Comparison of ENCODE assay signal across 24 mouse cellular contexts in genomic region chr1:59580880-59581279, GRCm38 (mm10).
DNase-seq lines count a peak whose midpoint lies in the region; ATAC-seq and TF ChIP-seq lines count a peak whose summit lies in the region.
"Had no signal": no experiment of that assay in that cellular context is flagged by ENCODE, and none has a peak within 500 bp of the region (broad histone marks: within the 10 kb centered on the region; RNA-seq: fewer than 3 reads in every experiment).

No protein-coding gene starts in this region.

- no peak for ATAC-seq in liver, embryonic 11.5 days (replicated peaks; ENCODE audit: low FRiP score)
- ATAC-seq in liver, postnatal 0 days = no peak
- no peak for ATAC-seq in intestine, embryonic 16.5 days
- no peak for ATAC-seq in activated CD4-positive, CD25-positive, alpha-beta regulatory T cell, adult 4 months
- ATAC-seq: forebrain, embryonic 16.5 days; midbrain, embryonic 15.5 days had no signal

- H3K4me1 ChIP-seq in heart, embryonic 10.5 days = peaks cover 28% of the 10 kb centered on the region
- peaks cover 10% of the 10 kb centered on the region; the same call in 1 of the 2 replicates for H3K4me1 ChIP-seq in liver, embryonic 11.5 days (replicated peaks; ENCODE audit: control insufficient read depth, insufficient read depth, low read length)
- H3K4me1 ChIP-seq in liver, postnatal 0 days (ENCODE audit: insufficient read depth) = no peaks in the 10 kb centered on the region
- H3K4me1 ChIP-seq in CH12.LX (ENCODE audit: control insufficient read depth in 1 of 2, insufficient read depth in 2 of 2) = peaks cover 7 to 34% of the 10 kb centered on the region in 2 experiments
- peaks cover 23% of the 10 kb centered on the region for H3K4me1 ChIP-seq in intestine, embryonic 16.5 days (ENCODE audit: control insufficient read depth, insufficient read depth, low read length)
- H3K4me1 ChIP-seq: megakaryocyte, embryonic 14.5 days had no signal

- no peak overlapping the region for H3K4me2 ChIP-seq in liver, embryonic 11.5 days
- H3K4me2 ChIP-seq in liver, postnatal 0 days (ENCODE audit: low read depth, low read length) = no peak overlapping the region
- no peak overlapping the region for H3K4me2 ChIP-seq in CH12.LX (ENCODE audit: insufficient read depth, low read depth, poor library complexity, severe bottlenecking)
- H3K4me2 ChIP-seq in intestine, embryonic 16.5 days (ENCODE audit: low read depth, low read length) = no peak overlapping the region
- H3K4me2 ChIP-seq: embryonic facial prominence, embryonic 12.5 days; hindbrain, embryonic 15.5 days; midbrain, embryonic 15.5 days; neural tube, embryonic 15.5 days had no signal

- peak overlapping the region; percentile 52; the same call in 1 of the 2 replicates for H3K27ac ChIP-seq in heart, embryonic 10.5 days
- peak overlapping the region; percentile 30; the same call in 1 of the 2 replicates for H3K27ac ChIP-seq in liver, embryonic 11.5 days (ENCODE audit: low read depth, low read length)
- no peak overlapping the region for H3K27ac ChIP-seq in liver, postnatal 0 days (ENCODE audit: low read depth)
- H3K27ac ChIP-seq in CH12.LX (ENCODE audit: insufficient read depth, low read depth) = no peak overlapping the region
- H3K27ac ChIP-seq in intestine, embryonic 16.5 days (ENCODE audit: low read length) = 0 out of 2 replicates have a peak overlapping the region, but pooled peaks have one; percentile 62
- H3K27ac ChIP-seq: embryonic facial prominence, embryonic 12.5 days; hindbrain, embryonic 15.5 days; left cerebral cortex, adult 2 months; midbrain, embryonic 15.5 days; neural tube, embryonic 15.5 days had no signal

- WGBS in heart, embryonic 10.5 days = 67% methylated on average over 3 of the region's 3 CpGs
- WGBS in liver, embryonic 11.5 days = 74% methylated on average over 3 of the region's 3 CpGs
- WGBS in liver, postnatal 0 days (ENCODE audit: insufficient replicate concordance) = 78% methylated on average over 3 of the region's 3 CpGs
- 66% methylated on average over 3 of the region's 3 CpGs for WGBS in intestine, embryonic 16.5 days

- TF ChIP-seq EP300 in liver, postnatal 0 days (IDR thresholded peaks at IDR 0.05; ENCODE audit: low read depth) = no peak
- TF ChIP-seq EP300 in CH12.LX (IDR thresholded peaks at IDR 0.05; ENCODE audit: low read length) = no peak

- TF ChIP-seq RAD21 in CH12.LX (IDR thresholded peaks at IDR 0.05; ENCODE audit: low read depth, low read length) = peak; percentile 18

- no peaks in the 10 kb centered on the region for H3K36me3 ChIP-seq in heart, embryonic 10.5 days
- no peaks in the 10 kb centered on the region for H3K36me3 ChIP-seq in liver, embryonic 11.5 days (ENCODE audit: control insufficient read depth, insufficient read depth, low read length)
- no peaks in the 10 kb centered on the region for H3K36me3 ChIP-seq in liver, postnatal 0 days (replicated peaks; ENCODE audit: insufficient read depth, low read length)
- H3K36me3 ChIP-seq in CH12.LX (replicated peaks in 1 of 2; ENCODE audit: control insufficient read depth in 1 of 2, insufficient read depth in 1 of 2, low read length in 1 of 2) = no peaks in the 10 kb centered on the region
- H3K36me3 ChIP-seq in intestine, embryonic 16.5 days (ENCODE audit: control insufficient read depth, insufficient read depth, low read length) = no peaks in the 10 kb centered on the region
- H3K36me3 ChIP-seq: embryonic facial prominence, embryonic 12.5 days; hindbrain, embryonic 15.5 days; midbrain, embryonic 15.5 days; neural tube, embryonic 15.5 days had no signal

- no peak overlapping the region for H3K9ac ChIP-seq in liver, embryonic 11.5 days (ENCODE audit: low read depth, low read length)
- no peak overlapping the region for H3K9ac ChIP-seq in liver, postnatal 0 days (replicated peaks)
- no peak overlapping the region for H3K9ac ChIP-seq in CH12.LX (ENCODE audit: insufficient read depth, low read depth)
- H3K9ac ChIP-seq in intestine, embryonic 16.5 days (ENCODE audit: low read depth, low read length) = no peak overlapping the region
- H3K9ac ChIP-seq: embryonic facial prominence, embryonic 12.5 days; hindbrain, embryonic 15.5 days; midbrain, embryonic 15.5 days; neural tube, embryonic 15.5 days had no signal

- TF ChIP-seq POLR2A in CH12.LX (IDR thresholded peaks at IDR 0.05; ENCODE audit: low read depth, low read length) = no peak

- H3K4me3 ChIP-seq in heart, embryonic 10.5 days = no peak overlapping the region
- H3K4me3 ChIP-seq in liver, embryonic 11.5 days (ENCODE audit: low read depth, low read length) = no peak overlapping the region
- H3K4me3 ChIP-seq in liver, postnatal 0 days (ENCODE audit: low read depth, low read length) = no peak overlapping the region
- H3K4me3 ChIP-seq in CH12.LX (replicated peaks in 1 of 3; ENCODE audit: low read depth in 2 of 3, low read length in 2 of 3, poor library complexity in 1 of 3) = no peak overlapping the region
- no peak overlapping the region for H3K4me3 ChIP-seq in intestine, embryonic 16.5 days (ENCODE audit: low read length)
- H3K4me3 ChIP-seq: embryonic facial prominence, embryonic 12.5 days; hindbrain, embryonic 15.5 days; left cerebral cortex, adult 2 months; megakaryocyte, embryonic 14.5 days; midbrain, embryonic 15.5 days; neural tube, embryonic 15.5 days had no signal

- no peaks in the 10 kb centered on the region for H3K9me3 ChIP-seq in heart, embryonic 10.5 days
- H3K9me3 ChIP-seq in liver, embryonic 11.5 days (ENCODE audit: control insufficient read depth, low read length) = no peaks in the 10 kb centered on the region
- no peaks in the 10 kb centered on the region for H3K9me3 ChIP-seq in liver, postnatal 0 days (ENCODE audit: low read length)
- no peaks in the 10 kb centered on the region for H3K9me3 ChIP-seq in CH12.LX (replicated peaks; ENCODE audit: low read length)
- no peaks in the 10 kb centered on the region for H3K9me3 ChIP-seq in intestine, embryonic 16.5 days (ENCODE audit: control insufficient read depth, low read length)
- H3K9me3 ChIP-seq: embryonic facial prominence, embryonic 12.5 days; hindbrain, embryonic 15.5 days; megakaryocyte, embryonic 14.5 days; midbrain, embryonic 15.5 days; neural tube, embryonic 15.5 days had no signal

- no peak for TF ChIP-seq CTCF in liver, postnatal 0 days (IDR thresholded peaks at IDR 0.05; ENCODE audit: low read depth)
- TF ChIP-seq CTCF in CH12.LX (conservative IDR thresholded peaks at IDR 0.05 in 1 of 2, IDR thresholded peaks at IDR 0.05 in 1 of 2; ENCODE audit: low read depth in 2 of 2, low read length in 2 of 2) = peak in 1 of 2 experiments; percentile 41; a peak in 2 of 4 replicates

- no peak for DNase-seq in heart, embryonic 10.5 days (ENCODE audit: low spot score)
- no peak for DNase-seq in heart, adult 9 months (ENCODE audit: low spot score in 2 of 2)
- no peak for DNase-seq in liver, embryonic 11.5 days (ENCODE audit: low spot score)
- DNase-seq in liver, postnatal 0 days = no peak
- DNase-seq in CH12.LX (ENCODE audit: extremely low read depth) = no peak
- no peak for DNase-seq in cerebellum, adult 9-11 months
- DNase-seq: adrenal gland, adult 8-10 months; cerebellum, adult 9-10 months; gastrocnemius, postnatal 25 days; heart, postnatal 14 days; kidney, adult 18-20 months; left cerebral cortex, postnatal 4 days; lung, postnatal 10 days; spleen, adult 18-20 months; thymus, postnatal 14 days had no signal

- no peaks in the 10 kb centered on the region for H3K79me2 ChIP-seq in CH12.LX (replicated peaks; ENCODE audit: control insufficient read depth, extremely low read depth, insufficient read depth, poor library complexity, severe bottlenecking)

- dilution Hi-C loops in CH12.LX (cut with MboI; ENCODE audit: extremely low pct_ligation_motif_present, extremely low pct_unique_long_range_greater_than_20kb, low sequenced_read_pairs) = no loop called here

- peaks cover 58% of the 10 kb centered on the region for H3K27me3 ChIP-seq in heart, embryonic 10.5 days (ENCODE audit: insufficient read depth, poor library complexity, severe bottlenecking)
- no peaks in the 10 kb centered on the region; the same call in 1 of the 2 replicates for H3K27me3 ChIP-seq in liver, embryonic 11.5 days (replicated peaks; ENCODE audit: control insufficient read depth, insufficient read depth, low read length)
- H3K27me3 ChIP-seq in liver, postnatal 0 days (ENCODE audit: insufficient read depth, low read length) = no peaks in the 10 kb centered on the region
- no peaks in the 10 kb centered on the region for H3K27me3 ChIP-seq in CH12.LX (replicated peaks)
- H3K27me3 ChIP-seq in intestine, embryonic 16.5 days (replicated peaks; ENCODE audit: control insufficient read depth, insufficient read depth, low read length) = no peaks in the 10 kb centered on the region
- H3K27me3 ChIP-seq: embryonic facial prominence, embryonic 12.5 days; hindbrain, embryonic 15.5 days; neural tube, embryonic 15.5 days had no signal

- in situ Hi-C loops in CH12.LX (cut with MboI; ENCODE audit: low pct_ligation_motif_present, low pct_unique_long_range_greater_than_20kb, low sequenced_read_pairs) = no loop called here

TF ChIP-seq in CH12.LX, 34 proteins besides CTCF, POLR2A, EP300 and RAD21:
- no peak for TF ChIP-seq CHD1 (IDR thresholded peaks at IDR 0.05; ENCODE audit: low read depth, low read length)
- TF ChIP-seq SMC3 (IDR thresholded peaks at IDR 0.05; ENCODE audit: low read depth, low read length) = peak; percentile 25
- no peak for TF ChIP-seq BHLHE40 (IDR thresholded peaks at IDR 0.05; ENCODE audit: low read depth, low read length)
TF ChIP-seq in CH12.LX: peak in this region for 1.

Comparison
In these comparisons a context has a peak if more than half of its experiments do, and no peak if none do; other contexts are left out.
1. H3K27ac ChIP-seq: peak in heart, embryonic 10.5 days (single experiment), liver, embryonic 11.5 days (single experiment) and intestine, embryonic 16.5 days (single experiment); none in liver, postnatal 0 days (single experiment) and CH12.LX (single experiment).